1 mouse cellular context compared by ENCODE assay signal in the genomic region with DNA sequence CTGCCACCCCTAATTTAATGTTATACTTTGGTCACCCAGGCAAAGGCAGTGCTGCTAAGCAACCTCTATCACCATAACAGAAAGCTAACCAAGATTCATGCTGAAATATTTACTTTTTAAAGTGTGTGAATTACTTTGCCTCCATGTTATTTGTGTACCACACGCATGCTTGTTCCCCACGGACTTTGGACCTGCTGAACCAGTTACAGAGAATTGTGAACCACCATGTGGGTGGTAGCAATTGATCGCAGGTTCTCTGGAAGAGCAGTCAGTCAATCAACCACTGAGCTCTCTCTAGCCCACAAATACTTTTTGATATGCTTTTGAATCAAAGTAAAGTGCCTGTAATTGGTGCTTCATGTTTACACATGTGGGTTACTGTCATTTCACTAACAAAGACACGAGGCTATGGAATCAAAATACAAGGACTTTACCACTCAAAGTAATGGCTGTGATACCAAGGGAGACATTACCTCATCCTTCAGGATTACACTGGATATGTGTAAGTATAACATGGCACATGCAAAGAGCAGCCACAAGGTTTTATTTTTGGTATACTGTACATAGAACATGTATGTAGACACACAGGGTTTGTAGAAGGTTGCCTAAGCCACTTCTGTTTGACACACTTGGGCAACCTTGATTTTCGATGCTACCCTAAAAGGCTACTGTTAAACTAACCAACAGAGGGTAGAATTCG.
TF ChIP-seq lines count a peak whose summit lies in the region.

No protein-coding gene starts in this region.

TF ChIP-seq in MEL, 35 proteins besides CTCF, POLR2A, EP300 and RAD21:
- TF ChIP-seq KAT2A (conservative IDR thresholded peaks at IDR 0.05; ENCODE audit: low read depth, low read length) = no peak
- TF ChIP-seq USF1 (IDR thresholded peaks at IDR 0.05; ENCODE audit: low read depth, low read length) = no peak
- no peak for TF ChIP-seq MEF2A (IDR thresholded peaks at IDR 0.05; ENCODE audit: extremely low read depth, insufficient replicate concordance, low read depth, low read length, poor library complexity, severe bottlenecking)
- no peak for TF ChIP-seq ETS1 (IDR thresholded peaks at IDR 0.05; ENCODE audit: low read depth, low read length)
- no peak for TF ChIP-seq MYB (IDR thresholded peaks at IDR 0.05; ENCODE audit: low read depth, low read length)
